Mouse (Mus musculus) embryonic facial prominence, embryonic 12.5 days (tissue): ENCODE results near the gene Tekt1. TPM values are rescaled to one million over a fixed set of nuclear protein-coding genes. Genes with fewer than 3 reads are reported as not detected.
A peak's percentile ranks its signal among the peaks of the same experiment; 100 is the strongest.

Experiments used
- ATAC-seq: fragments of 200-750 bp; cut with Nextera tagmentation; 2 replicates; pipeline ENCODE4 v1.8.0; 2017; ENCODE audit not compliant: insufficient number of reproducible peaks, insufficient read depth, low FRiP score, low TSS enrichment
- H3K27ac ChIP-seq: fragments of 300-500 bp; sonication (generic); 2 replicates; pipeline ENCODE4 v1.5.1; 2016; ENCODE audit warnings: mild to moderate bottlenecking
- H3K27me3 ChIP-seq: fragments of 300-500 bp; sonication (generic); 2 replicates; pipeline ENCODE4 v1.6.1; 2016; ENCODE audit warnings: mild to moderate bottlenecking, moderate library complexity
- H3K36me3 ChIP-seq: fragments of 300-500 bp; sonication (generic); 2 replicates; pipeline ENCODE4 v1.6.1; 2016; ENCODE audit warnings: mild to moderate bottlenecking
- H3K4me1 ChIP-seq: fragments of 300-500 bp; sonication (generic); 2 replicates; pipeline ENCODE4 v1.6.1; 2016
- H3K4me2 ChIP-seq: fragments of 300-500 bp; sonication (generic); replicated peaks from 2 replicates; pipeline ENCODE4 v1.6.1; 2016; ENCODE audit warnings: mild to moderate bottlenecking, moderate library complexity
- H3K4me3 ChIP-seq: fragments of 300-500 bp; sonication (generic); 2 replicates; pipeline ENCODE4 v1.5.1; 2016; ENCODE audit warnings: mild to moderate bottlenecking
- H3K9ac ChIP-seq: fragments of 300-500 bp; sonication (generic); 2 replicates; pipeline ENCODE4 v1.6.1; 2016; ENCODE audit warnings: mild to moderate bottlenecking, moderate library complexity
- H3K9me3 ChIP-seq: fragments of 300-500 bp; sonication (generic); 2 replicates; pipeline ENCODE4 v1.6.1; 2016; ENCODE audit warnings: mild to moderate bottlenecking, moderate library complexity
- WGBS: fragments of 180-500 bp; shearing (Covaris S2); methylation state at CpG from one replicate; pipeline ENCODE4 v1.1.7; 2016; 5-methylcytosine and 5-hydroxymethylcytosine counted together
- polyA plus RNA-seq: library from polyadenylated mRNA; unstranded; fragments of >200 nt; fragmentation: Nextera tagmentation; extraction: Ambion mirVana; gene quantifications from 2 replicates; pipeline ENCODE4 v1.2.1, GENCODE M21; 2016

The Tekt1 gene
- polyA plus RNA-seq, 1 experiment from 2014 or later, result 6.4 TPM

- Histone ChIP-seq H3K27ac (no peak overlapping the region), H3K9ac (no peak overlapping the region), H3K4me3 (no peak overlapping the region), H3K36me3 (no peaks in the 10 kb centered on the region), H3K4me1 (peaks cover 11% of the 10 kb centered on the region), H3K27me3 (no peaks in the 10 kb centered on the region), H3K9me3 (no peaks in the 10 kb centered on the region), H3K4me2 (no peak overlapping the region)
- ATAC-seq, result no peak
- WGBS, result 64% methylated on average over 4 of the region's 4 CpGs
Measured at GRCm38 (mm10) chr11:72379351-72379750, 17.1 kb upstream of the Tekt1 start.

DNA sequence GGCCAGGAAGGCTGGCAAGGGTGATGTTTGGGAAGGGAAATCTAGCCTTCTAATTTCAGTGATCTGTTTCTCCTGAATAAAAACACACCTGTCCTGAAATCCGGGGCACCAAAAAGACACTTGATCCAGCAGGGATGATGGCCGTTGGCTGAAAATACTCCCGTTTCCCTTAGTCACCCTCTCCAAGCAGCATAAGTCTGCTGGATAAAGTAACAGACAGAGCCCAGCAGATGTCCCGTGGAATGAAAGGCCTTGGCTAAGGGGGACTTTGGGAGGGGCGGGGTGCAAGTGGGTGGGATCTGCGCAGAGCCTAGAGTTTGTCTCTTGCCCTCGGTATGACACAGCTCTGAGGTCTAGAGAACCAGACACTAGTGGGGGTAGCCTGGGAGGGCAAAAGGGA, 16.0 kb upstream of the Tekt1 start:
- H3K4me1 ChIP-seq, result peaks cover 11% of the 10 kb centered on the region
- 60% methylated on average over 7 of the region's 7 CpGs for WGBS
- ATAC-seq, result no peak
- H3K27ac ChIP-seq, result no peak overlapping the region
- no peaks in the 10 kb centered on the region for H3K27me3 ChIP-seq
- no peaks in the 10 kb centered on the region for H3K9me3 ChIP-seq
- H3K36me3 ChIP-seq, result no peaks in the 10 kb centered on the region
- no peak overlapping the region for H3K4me3 ChIP-seq
- no peak overlapping the region for H3K9ac ChIP-seq
- no peak overlapping the region for H3K4me2 ChIP-seq

- no peaks in the 10 kb centered on the region for H3K9me3 ChIP-seq
- no peaks in the 10 kb centered on the region for H3K36me3 ChIP-seq
- no peak overlapping the region for H3K4me3 ChIP-seq
- H3K27ac ChIP-seq, result no peak overlapping the region
- no peaks in the 10 kb centered on the region for H3K27me3 ChIP-seq
- no peak for ATAC-seq
- no peak overlapping the region for H3K9ac ChIP-seq
- WGBS, result 75% methylated on average over 2 of the region's 2 CpGs
- no peak overlapping the region for H3K4me2 ChIP-seq
- H3K4me1 ChIP-seq, result peaks cover 11% of the 10 kb centered on the region
Measured at GRCm38 (mm10) chr11:72376562-72376961, 14.3 kb upstream of the Tekt1 start.

DNA sequence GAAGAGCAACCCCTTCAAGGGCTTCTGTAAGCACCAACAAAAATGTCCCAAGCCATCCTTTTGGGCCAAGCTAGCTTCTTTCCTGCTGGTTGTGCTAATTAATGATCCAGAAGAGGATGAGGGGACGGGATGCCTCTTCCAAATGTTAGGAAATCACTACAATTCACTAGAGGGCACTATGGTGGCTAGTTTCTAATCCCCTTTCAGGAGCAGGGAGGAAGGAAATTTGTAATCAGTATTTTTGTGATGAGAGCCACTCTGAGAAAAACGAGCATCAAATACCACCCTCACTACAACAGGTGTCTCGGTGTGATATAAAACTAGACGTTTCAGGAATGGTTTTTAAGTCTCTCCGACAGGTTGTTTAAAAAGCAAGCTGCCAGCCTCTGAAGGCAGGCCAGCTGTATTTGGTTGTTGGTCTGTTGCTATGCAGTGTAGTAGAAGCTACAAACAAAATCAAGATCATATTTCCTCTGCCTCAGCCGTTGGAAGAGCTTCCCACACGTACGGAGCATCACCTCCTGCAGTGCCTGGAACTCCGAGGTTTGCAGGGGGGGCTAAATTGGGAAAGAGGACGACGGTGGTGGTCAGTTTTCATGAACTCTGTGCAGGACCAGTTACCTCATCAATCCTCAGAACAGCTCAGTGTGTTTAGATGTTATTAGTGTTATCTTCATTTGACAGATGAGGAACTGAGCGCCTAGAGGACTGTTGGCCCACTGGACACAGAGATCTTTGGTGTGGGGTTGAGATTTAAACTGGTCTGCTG, 7.8 kb upstream of the Tekt1 start:
- Histone ChIP-seq H3K4me2 (no peak overlapping the region), H3K27ac (no peak overlapping the region), H3K4me3 (no peak overlapping the region), H3K9ac (no peak overlapping the region), H3K9me3 (no peaks in the 10 kb centered on the region), H3K27me3 (no peaks in the 10 kb centered on the region), H3K4me1 (0 out of 2 replicates have a peak, but pooled peaks cover 7% of the 10 kb centered on the region), H3K36me3 (no peaks in the 10 kb centered on the region)
- WGBS, result 29% methylated on average over 12 of the region's 12 CpGs
- no peak for ATAC-seq

DNA sequence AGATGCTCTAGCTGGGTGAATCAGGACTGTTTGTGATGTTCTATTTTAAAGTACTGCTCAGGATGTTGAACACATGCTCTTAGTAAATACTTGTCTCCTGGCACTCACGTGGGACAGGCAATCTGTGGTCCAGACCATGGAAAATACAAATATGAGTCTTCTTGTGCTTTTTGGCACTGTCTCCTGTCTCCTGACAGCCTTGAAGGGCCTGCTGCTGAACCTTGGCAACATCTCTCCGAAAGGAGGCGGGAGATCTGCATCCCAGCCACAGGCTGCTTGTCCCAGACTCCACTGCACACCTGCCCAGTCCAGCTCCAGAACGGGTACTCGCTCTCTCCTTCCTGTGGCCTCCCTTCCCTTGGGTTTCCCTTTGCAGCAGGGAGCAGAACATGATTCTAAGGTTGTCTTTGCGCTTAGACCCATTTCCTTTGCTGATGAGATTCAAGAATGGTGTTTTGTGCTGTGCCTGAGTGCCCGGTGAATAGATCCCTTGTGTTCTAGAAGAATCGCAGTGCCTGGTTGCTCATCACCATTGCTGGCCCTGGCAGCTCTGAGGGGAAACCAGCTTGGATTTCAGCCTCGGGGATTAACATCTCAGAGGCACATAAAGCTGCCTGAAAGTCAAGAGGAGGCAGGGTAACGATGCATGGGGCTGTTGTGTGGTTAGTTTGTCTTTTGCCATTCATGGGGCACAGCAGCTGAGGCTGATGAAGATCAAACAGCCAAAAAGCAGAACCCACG, 5.9 kb upstream of the Tekt1 start:
- H3K4me2 ChIP-seq, result no peak overlapping the region
- no peaks in the 10 kb centered on the region for H3K9me3 ChIP-seq
- H3K4me1 ChIP-seq, result 0 out of 2 replicates have a peak, but pooled peaks cover 7% of the 10 kb centered on the region
- ATAC-seq, result no peak
- no peak overlapping the region for H3K4me3 ChIP-seq
- H3K9ac ChIP-seq, result no peak overlapping the region
- H3K36me3 ChIP-seq, result no peaks in the 10 kb centered on the region
- H3K27me3 ChIP-seq, result no peaks in the 10 kb centered on the region
- WGBS, result 39% methylated on average over 11 of the region's 11 CpGs
- H3K27ac ChIP-seq, result no peak overlapping the region

GRCm38 (mm10) chr11:72366126-72366525, 3.9 kb upstream of the Tekt1 start:
- Histone ChIP-seq H3K4me2 (no peak overlapping the region), H3K4me1 (peaks cover 14% of the 10 kb centered on the region; the same call in 1 of the 2 replicates), H3K27me3 (no peaks in the 10 kb centered on the region), H3K9ac (no peak overlapping the region), H3K36me3 (no peaks in the 10 kb centered on the region), H3K27ac (no peak overlapping the region), H3K4me3 (no peak overlapping the region), H3K9me3 (no peaks in the 10 kb centered on the region)
- WGBS, result 84% methylated on average over 9 of the region's 9 CpGs
- no peak for ATAC-seq

DNA sequence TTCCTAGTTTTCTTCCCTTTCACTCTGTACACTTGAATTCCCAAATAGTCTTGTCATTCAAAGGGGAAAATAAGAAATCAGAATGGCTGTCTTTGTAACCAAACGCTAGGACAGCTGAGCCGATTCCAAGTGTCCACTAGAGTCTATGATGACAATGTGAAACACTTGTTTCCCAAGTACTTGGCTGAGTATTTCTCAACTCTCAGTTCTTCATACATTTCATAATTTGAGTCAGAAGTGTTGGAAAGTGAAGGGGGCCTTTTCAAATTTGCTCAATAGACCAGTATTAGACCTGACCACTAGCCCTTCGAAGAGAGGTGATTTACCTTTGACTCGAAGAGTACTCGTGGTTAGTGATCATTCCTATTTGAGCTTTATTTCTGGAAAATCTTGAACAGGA, 2.3 kb upstream of the Tekt1 start:
- WGBS, result 93% methylated on average over 5 of the region's 5 CpGs
- no peak overlapping the region for H3K4me3 ChIP-seq
- H3K36me3 ChIP-seq, result no peaks in the 10 kb centered on the region
- H3K4me2 ChIP-seq, result no peak overlapping the region
- no peaks in the 10 kb centered on the region for H3K27me3 ChIP-seq
- ATAC-seq, result no peak
- H3K9ac ChIP-seq, result no peak overlapping the region
- H3K27ac ChIP-seq, result no peak overlapping the region
- H3K4me1 ChIP-seq, result peaks cover 12% of the 10 kb centered on the region; the same call in 1 of the 2 replicates
- H3K9me3 ChIP-seq, result no peaks in the 10 kb centered on the region

DNA sequence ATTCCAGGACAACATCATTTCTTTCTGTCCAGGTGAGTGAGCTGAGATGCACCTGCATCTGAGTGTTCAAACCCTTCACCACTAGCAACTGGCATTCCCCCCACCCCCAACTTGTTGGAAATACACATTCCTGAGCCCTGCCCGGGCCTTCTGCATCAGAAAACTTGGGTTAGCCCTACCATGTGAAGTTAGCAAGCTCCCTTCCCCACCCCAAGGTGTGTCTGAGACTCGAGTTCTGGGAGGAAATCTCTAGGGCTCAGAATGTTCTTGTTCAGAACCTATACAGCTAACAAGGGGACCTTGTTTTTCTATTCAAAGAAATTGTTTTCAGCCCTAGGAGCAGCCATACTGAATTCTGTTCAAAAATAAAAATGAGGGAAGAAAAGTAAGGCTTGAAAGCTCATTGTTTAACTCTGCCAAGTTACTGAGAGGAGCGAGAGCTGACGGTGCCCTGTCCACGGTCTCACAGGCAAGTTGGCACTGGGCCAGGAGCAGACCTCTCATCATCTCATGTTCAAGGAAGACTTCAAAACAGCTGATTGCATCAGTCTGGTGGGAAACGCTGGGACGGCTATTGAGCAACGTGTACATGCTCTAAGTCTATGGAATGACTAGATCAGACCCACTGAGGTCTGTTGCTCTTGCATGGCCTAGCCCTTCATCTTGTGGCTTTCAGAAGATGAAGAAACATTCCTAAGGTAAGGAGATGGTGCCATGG, 1.4 kb upstream of the Tekt1 start:
- 80% methylated on average over 8 of the region's 8 CpGs for WGBS
- no peaks in the 10 kb centered on the region for H3K27me3 ChIP-seq
- H3K9ac ChIP-seq, result no peak overlapping the region
- H3K36me3 ChIP-seq, result no peaks in the 10 kb centered on the region
- no peak for ATAC-seq
- no peak overlapping the region for H3K4me2 ChIP-seq
- H3K27ac ChIP-seq, result no peak overlapping the region
- no peaks in the 10 kb centered on the region for H3K9me3 ChIP-seq
- H3K4me3 ChIP-seq, result no peak overlapping the region
- peaks cover 12% of the 10 kb centered on the region; the same call in 1 of the 2 replicates for H3K4me1 ChIP-seq

- WGBS, result 8% methylated on average over 42 of the region's 42 CpGs
- Histone ChIP-seq H3K9me3 (no peaks in the 10 kb centered on the region), H3K4me1 (peaks cover 9% of the 10 kb centered on the region; the same call in 1 of the 2 replicates), H3K27ac (no peak overlapping the region), H3K4me3 (peak overlapping the region; percentile 40), H3K4me2 (peak overlapping the region; percentile 71), H3K36me3 (no peaks in the 10 kb centered on the region), H3K27me3 (no peaks in the 10 kb centered on the region), H3K9ac (peak overlapping the region; percentile 51; the same call in 1 of the 2 replicates)
- peak; percentile 82; the same call in 1 of the 2 replicates for ATAC-seq
Measured at GRCm38 (mm10) chr11:72361385-72362346, 576 bp downstream of the Tekt1 start.

DNA sequence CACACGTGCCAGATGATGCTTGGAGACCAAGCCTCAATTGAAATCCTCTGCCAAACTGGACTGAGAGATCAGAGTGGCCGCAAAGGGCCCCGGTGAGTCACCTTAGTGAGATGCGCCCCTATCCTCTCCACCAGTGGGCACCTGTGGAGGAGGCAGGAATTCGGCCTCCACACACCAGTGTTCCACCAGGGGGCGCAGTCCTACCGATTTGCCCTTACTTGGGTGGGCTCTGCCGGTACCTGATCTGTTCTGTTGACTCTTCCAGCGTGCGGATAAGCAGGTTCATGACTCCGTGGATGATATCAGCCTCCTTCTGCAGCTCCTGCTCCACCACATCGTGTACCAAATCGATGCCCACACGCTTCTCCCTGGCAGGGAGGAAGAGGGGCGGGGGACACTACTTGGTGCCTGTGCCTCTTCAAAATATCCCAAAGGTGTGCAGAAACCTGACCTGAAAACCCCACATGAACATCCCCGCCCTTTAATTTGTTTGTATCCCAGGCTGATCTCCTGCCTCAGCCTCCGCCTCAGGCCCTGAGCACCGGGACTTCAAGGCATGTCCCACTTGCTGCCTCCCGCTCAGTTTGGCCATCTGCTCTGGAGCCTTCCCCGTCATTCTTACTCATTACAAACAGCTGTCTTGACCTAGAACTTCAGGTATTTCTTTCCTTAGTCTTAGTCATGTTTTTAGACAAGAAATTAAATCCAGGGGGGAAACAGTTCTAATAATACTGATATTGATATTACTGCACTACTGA, 7.1 kb downstream of the Tekt1 start:
- no peak for ATAC-seq
- WGBS, result 21% methylated on average over 20 of the region's 20 CpGs

More for the DNA sequence above, 7.1 kb downstream of the Tekt1 start:
- peak overlapping the region; percentile 39 for H3K4me2 ChIP-seq
- peaks cover 7% of the 10 kb centered on the region for H3K4me1 ChIP-seq
- no peaks in the 10 kb centered on the region for H3K9me3 ChIP-seq
- no peak overlapping the region for H3K4me3 ChIP-seq
- no peaks in the 10 kb centered on the region; the same call in 1 of the 2 replicates for H3K36me3 ChIP-seq
- no peaks in the 10 kb centered on the region for H3K27me3 ChIP-seq
- no peak overlapping the region for H3K27ac ChIP-seq
- no peak overlapping the region for H3K9ac ChIP-seq
